Mouse (Mus musculus) testis, adult 2 months (tissue): ENCODE data around the gene Ighmbp2. TPM values are rescaled to one million over a fixed set of nuclear protein-coding genes. Genes with fewer than 3 reads are reported as not detected.

Experiments
- H3K27ac ChIP-seq: fragments of 200-500 bp; 2 replicates; pipeline ENCODE4 v1.5.1; 2012; ENCODE audit warnings: low read depth, low read length; ENCODE audit not compliant: control insufficient read depth, insufficient read depth
- H3K27me3 ChIP-seq: fragments of 200-500 bp; 2 replicates; pipeline ENCODE4 v1.6.1; 2012; ENCODE audit warnings: mild to moderate bottlenecking, low read length, moderate library complexity; ENCODE audit not compliant: control insufficient read depth, insufficient read depth
- H3K36me3 ChIP-seq: fragments of 200-500 bp; 2 replicates; pipeline ENCODE4 v1.6.1; 2012; ENCODE audit warnings: mild to moderate bottlenecking, low read length; ENCODE audit not compliant: control insufficient read depth, insufficient read depth
- H3K4me1 ChIP-seq: fragments of 200-500 bp; 2 replicates; pipeline ENCODE4 v1.6.1; 2012; ENCODE audit warnings: low read length; ENCODE audit not compliant: control insufficient read depth, insufficient read depth
- H3K4me3 ChIP-seq: fragments of 200-500 bp; 2 replicates; pipeline ENCODE4 v1.5.1; 2012; ENCODE audit warnings: low read depth, mild to moderate bottlenecking, low read length, moderate library complexity, mixed read lengths; ENCODE audit not compliant: control insufficient read depth
- CTCF ChIP-seq: fragments of 200-500 bp; IDR thresholded peaks from 2 replicates; pipeline ENCODE4 v1.5.1; 2012; ENCODE audit warnings: low read depth, mild to moderate bottlenecking, inconsistent platforms, low read length, moderate library complexity; ENCODE audit not compliant: control insufficient read depth, insufficient read depth, insufficient replicate concordance
- POLR2A ChIP-seq: fragments of 200-500 bp; IDR thresholded peaks from 2 replicates; pipeline ENCODE4 v1.6.1; 2012; ENCODE audit warnings: low read depth, mild to moderate bottlenecking, inconsistent platforms, low read length, moderate library complexity; ENCODE audit not compliant: control insufficient read depth
- polyA plus RNA-seq: library from polyadenylated mRNA; depleted of rRNA; stranded (reverse); fragments of >200 nt; gene quantifications from 2 replicates; pipeline ENCODE4 v1.2.3, GENCODE M21; 2012

The Ighmbp2 gene
- polyA plus RNA-seq, 1 experiment = 4.1 TPM

GRCm38 (mm10) chr19:3266676-3267075, 16.1 kb downstream of the Ighmbp2 start:
- TF ChIP-seq CTCF (no peak), POLR2A (no peak)
- Histone ChIP-seq H3K4me3 (no peak overlapping the region), H3K36me3 (no peaks in the 10 kb centered on the region; the same call in 1 of the 2 replicates), H3K27ac (no peak overlapping the region), H3K27me3 (no peaks in the 10 kb centered on the region), H3K4me1 (no peaks in the 10 kb centered on the region)

- H3K27me3 ChIP-seq = no peaks in the 10 kb centered on the region
- H3K36me3 ChIP-seq = no peaks in the 10 kb centered on the region; the same call in 1 of the 2 replicates
- no peak overlapping the region for H3K4me3 ChIP-seq
- no peak for TF ChIP-seq CTCF
- no peak for TF ChIP-seq POLR2A
- no peaks in the 10 kb centered on the region for H3K4me1 ChIP-seq
- no peak overlapping the region for H3K27ac ChIP-seq
These were observed 16.7 kb downstream of the Ighmbp2 start for GRCm38 (mm10) chr19:3266136-3266535.

GRCm38 (mm10) chr19:3265180-3265579, 17.6 kb downstream of the Ighmbp2 start:
- Histone ChIP-seq H3K4me3 (no peak overlapping the region), H3K27me3 (no peaks in the 10 kb centered on the region), H3K36me3 (no peaks in the 10 kb centered on the region), H3K27ac (no peak overlapping the region), H3K4me1 (no peaks in the 10 kb centered on the region)
- TF ChIP-seq CTCF = no peak
- no peak for TF ChIP-seq POLR2A

- no peaks in the 10 kb centered on the region for H3K36me3 ChIP-seq
These were observed 18.5 kb downstream of the Ighmbp2 start for GRCm38 (mm10) chr19:3264348-3264747.

GRCm38 (mm10) chr19:3261764-3262525, 20.9 kb downstream of the Ighmbp2 start:
- no peaks in the 10 kb centered on the region for H3K27me3 ChIP-seq
- H3K4me3 ChIP-seq = no peak overlapping the region
- H3K36me3 ChIP-seq = no peaks in the 10 kb centered on the region
- H3K27ac ChIP-seq = no peak overlapping the region
- no peak for TF ChIP-seq CTCF
- TF ChIP-seq POLR2A = no peak
- H3K4me1 ChIP-seq = no peaks in the 10 kb centered on the region

More at GRCm38 (mm10) chr19:3264348-3264747, 18.5 kb downstream of the Ighmbp2 start:
- Histone ChIP-seq H3K4me3 (no peak overlapping the region), H3K27me3 (no peaks in the 10 kb centered on the region), H3K4me1 (no peaks in the 10 kb centered on the region), H3K27ac (no peak overlapping the region)
- no peak for TF ChIP-seq CTCF
- TF ChIP-seq POLR2A = no peak

GRCm38 (mm10) chr19:3261336-3261735, 21.5 kb downstream of the Ighmbp2 start:
- no peaks in the 10 kb centered on the region for H3K27me3 ChIP-seq
- no peaks in the 10 kb centered on the region for H3K4me1 ChIP-seq
- no peak overlapping the region for H3K27ac ChIP-seq
- TF ChIP-seq CTCF = no peak
- no peak for TF ChIP-seq POLR2A
- no peak overlapping the region for H3K4me3 ChIP-seq
- H3K36me3 ChIP-seq = no peaks in the 10 kb centered on the region

- TF ChIP-seq POLR2A (no peak), CTCF (no peak)
- Histone ChIP-seq H3K27me3 (no peaks in the 10 kb centered on the region), H3K4me1 (no peaks in the 10 kb centered on the region), H3K4me3 (no peak overlapping the region), H3K27ac (no peak overlapping the region), H3K36me3 (no peaks in the 10 kb centered on the region)
These were observed 22.2 kb downstream of the Ighmbp2 start for GRCm38 (mm10) chr19:3260591-3260990.
